Mouse (Mus musculus): ENCODE results near the gene Sass6. TPM values are rescaled to one million over a fixed set of nuclear protein-coding genes. Genes with fewer than 3 reads are reported as not detected.

Sass6 gene
- polyA plus RNA-seq, 1 experiment from 2014 or later, result 21.0 TPM

Other genes with a start within 250 kb of the Sass6 start
- gene Cdc14a, start 170.9 kb upstream of the Sass6 start, polyA plus RNA-seq (2016; fragmentation: Nextera tagmentation; extraction: Ambion mirVana), result 6.3 and 7.8 TPM in 2 replicates
- gene Rtca, start 86.8 kb upstream of the Sass6 start, polyA plus RNA-seq (2016; fragmentation: Nextera tagmentation; extraction: Ambion mirVana), result 59.9 and 62.4 TPM in 2 replicates
- gene Dbt, start 81.9 kb upstream of the Sass6 start, polyA plus RNA-seq (2016; fragmentation: Nextera tagmentation; extraction: Ambion mirVana), result 23.2 and 26.6 TPM in 2 replicates
- 32.8 and 35.7 TPM in 2 replicates for gene Lrrc39, start 32.0 kb upstream of the Sass6 start, polyA plus RNA-seq (2016; fragmentation: Nextera tagmentation; extraction: Ambion mirVana)
- 21.8 and 24.0 TPM in 2 replicates for gene Trmt13, start 19.6 kb downstream of the Sass6 start, polyA plus RNA-seq (2016; fragmentation: Nextera tagmentation; extraction: Ambion mirVana)
- 64.8 and 65.5 TPM in 2 replicates for gene Mfsd14a, start 67.7 kb downstream of the Sass6 start, polyA plus RNA-seq (2016; fragmentation: Nextera tagmentation; extraction: Ambion mirVana)
- not detected in 2 replicates for gene Gm43191, start 86.3 kb downstream of the Sass6 start, polyA plus RNA-seq (2016; fragmentation: Nextera tagmentation; extraction: Ambion mirVana)
- gene Slc35a3, start 117.8 kb downstream of the Sass6 start, polyA plus RNA-seq (2016; fragmentation: Nextera tagmentation; extraction: Ambion mirVana), result 14.8 and 16.0 TPM in 2 replicates
- gene Agl, start 213.2 kb downstream of the Sass6 start, polyA plus RNA-seq (2016; fragmentation: Nextera tagmentation; extraction: Ambion mirVana), result 50.3 and 52.7 TPM in 2 replicates